Mouse (Mus musculus) ES-E14 (cell line): ENCODE results near the gene Dnajc22.

Experiments
- CHD2 ChIP-seq: IDR thresholded peaks from 2 replicates; pipeline ENCODE4 v1.6.1; 2014; ENCODE audit warnings: mild to moderate bottlenecking, low read depth, low read length, inconsistent platforms
- HCFC1 ChIP-seq: IDR thresholded peaks from 2 replicates; pipeline ENCODE4 v1.6.1; 2012; ENCODE audit warnings: low read length, inconsistent platforms, borderline replicate concordance; ENCODE audit not compliant: insufficient read depth
- MAFK ChIP-seq: IDR thresholded peaks from 2 replicates; pipeline ENCODE4 v1.6.1; 2014; ENCODE audit warnings: mild to moderate bottlenecking, low read depth, low read length, inconsistent platforms; ENCODE audit not compliant: insufficient read depth
- ZC3H11A ChIP-seq: IDR thresholded peaks from 2 replicates; pipeline ENCODE4 v1.6.1; 2012; ENCODE audit warnings: low read depth, mild to moderate bottlenecking, inconsistent platforms, low read length, borderline replicate concordance

DNA sequence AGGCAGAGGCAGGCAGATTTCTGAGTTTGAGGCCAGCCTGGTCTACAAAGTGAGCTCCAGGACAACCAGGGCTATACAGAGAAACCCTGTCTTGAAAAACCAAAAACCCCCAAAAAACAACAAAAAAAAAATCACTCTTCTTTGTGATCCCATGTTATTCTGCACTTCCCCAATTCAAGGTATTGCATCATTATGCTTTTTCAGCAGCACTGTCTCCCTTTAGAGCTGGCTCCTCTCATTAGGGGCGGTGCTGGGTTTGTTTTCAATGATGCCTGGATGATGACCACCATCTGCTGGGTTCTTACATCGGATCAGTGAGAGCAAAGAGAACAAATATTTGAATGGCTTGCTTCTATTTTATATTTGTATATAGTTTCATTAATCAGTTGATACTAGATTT, 29.7 kb downstream of the Dnajc22 start:
- TF ChIP-seq CHD2 (no peak), HCFC1 (no peak), ZC3H11A (no peak), MAFK (no peak)
